Mouse (Mus musculus) B cell, adult 67 days (primary cell): ENCODE measurements around the gene Pym1. TPM values are rescaled to one million over a fixed set of nuclear protein-coding genes. Genes with fewer than 3 reads are reported as not detected.

ENCODE experiments used
- total RNA-seq, 2 experiments: library from RNA; stranded (reverse); gene quantifications; 4 replicates each; pipeline ENCODE4 v1.2.4; 2023

Gene Pym1
- 10 to 100 TPM; 46.2 to 59.0 TPM for total RNA-seq

GRCm38 (mm10) chr10:128747646-128748251 lies at the start of gene Pym1:
TSS of gene Pym1 (plus strand) at chr10:128747889.

GRCm38 (mm10) chr10:128703895-128704294 lies 43.8 kb upstream of the Pym1 start, which contains the start of gene Pmel:
TSS of gene Pmel (plus strand) at chr10:128704195.

GRCm38 (mm10) chr10:128704491-128705316 lies 43.0 kb upstream of the Pym1 start, which contains the start of gene Cdk2:
TSS of gene Cdk2 (minus strand) at chr10:128705031.

GRCm38 (mm10) chr10:128744680-128745601 lies 2.7 kb upstream of the Pym1 start, which contains the start of gene Dgka:
TSS of gene Dgka (minus strand) at chr10:128744855.

GRCm38 (mm10) chr10:128790398-128791124 lies 42.9 kb downstream of the Pym1 start, which contains the start of gene Mmp19:
TSS of gene Mmp19 (plus strand) at chr10:128790910.

GRCm38 (mm10) chr10:128803771-128804270 lies 56.1 kb downstream of the Pym1 start, which contains the start of gene Dnajc14:
TSS of gene Dnajc14 (plus strand) at chr10:128804062.

GRCm38 (mm10) chr10:128804271-128805091 lies 56.8 kb downstream of the Pym1 start, which contains the start of gene Tmem198b:
TSS of gene Tmem198b (minus strand) at chr10:128804370.

Other genes with a start within 250 kb of the Pym1 start
- 1 to 10 TPM in 1 of 2 experiments, not detected in 1; 1.0 TPM for gene Myl6b, start 249.2 kb upstream of the Pym1 start, total RNA-seq
- 100 to 1,000 TPM; 256 to 263 TPM for gene Esyt1, start 222.0 kb upstream of the Pym1 start, total RNA-seq
- gene Zc3h10, start 200.1 kb upstream of the Pym1 start, total RNA-seq, result 10 to 100 TPM; 64.2 to 67.6 TPM
- gene Rpl41, start 198.6 kb upstream of the Pym1 start, total RNA-seq, result 1,000 to 10,000 TPM; 3,633 to 3,680 TPM
- gene Pa2g4, start 181.9 kb upstream of the Pym1 start, total RNA-seq, result 10 to 100 TPM; 83.0 to 90.6 TPM
- gene Erbb3, start 158.2 kb upstream of the Pym1 start, total RNA-seq, result 1 to 10 TPM; 1.2 to 1.3 TPM
- 1,000 to 10,000 TPM; 1,119 to 1,137 TPM for gene Rps26, start 121.1 kb upstream of the Pym1 start, total RNA-seq
- under 1 TPM in 1 of 2 experiments, not detected in 1; 0.32 TPM for gene Ikzf4, start 101.9 kb upstream of the Pym1 start, total RNA-seq
- gene Suox, start 73.8 kb upstream of the Pym1 start, total RNA-seq, result 10 to 100 TPM in 1 of 2 experiments, 1 to 10 TPM in 1; 8.6 to 10.1 TPM
- 10 to 100 TPM; 71.4 to 72.8 TPM for gene Rab5b, start 51.6 kb upstream of the Pym1 start, total RNA-seq
- 1 to 10 TPM in 1 of 2 experiments, under 1 TPM in 1; 0.87 to 1.2 TPM for gene Pmel, start 43.7 kb upstream of the Pym1 start, total RNA-seq
- gene Cdk2, start 42.9 kb upstream of the Pym1 start, total RNA-seq, result 10 to 100 TPM; 56.7 to 61.7 TPM
- 100 to 1,000 TPM; 188 to 201 TPM for gene Dgka, start 3.0 kb upstream of the Pym1 start, total RNA-seq
- gene Mmp19, start 43.0 kb downstream of the Pym1 start, total RNA-seq, result not detected
- gene Dnajc14, start 56.2 kb downstream of the Pym1 start, total RNA-seq, result 10 to 100 TPM; 70.8 to 83.4 TPM
- gene Tmem198b, start 56.5 kb downstream of the Pym1 start, total RNA-seq, result 10 to 100 TPM; 18.4 to 18.7 TPM
- gene Sarnp, start 69.4 kb downstream of the Pym1 start, total RNA-seq, result 10 to 100 TPM; 55.1 to 57.0 TPM
- 10 to 100 TPM; 21.2 to 25.7 TPM for gene Ormdl2, start 73.8 kb downstream of the Pym1 start, total RNA-seq
- gene Gdf11, start 143.8 kb downstream of the Pym1 start, total RNA-seq, result 10 to 100 TPM; 53.2 to 61.2 TPM
- gene Cd63, start 153.1 kb downstream of the Pym1 start, total RNA-seq, result 1 to 10 TPM; 1.2 to 1.7 TPM
- 1 to 10 TPM; 6.5 to 8.2 TPM for gene Rdh5, start 175.0 kb downstream of the Pym1 start, total RNA-seq
- 10 to 100 TPM; 67.9 to 70.9 TPM for gene Bloc1s1, start 176.1 kb downstream of the Pym1 start, total RNA-seq
- under 1 TPM in 1 of 2 experiments, not detected in 1; 0.26 TPM for gene Itga7, start 185.9 kb downstream of the Pym1 start, total RNA-seq
- gene Mettl7b, start 213.1 kb downstream of the Pym1 start, total RNA-seq, result not detected
- gene Olfr9, start 241.5 kb downstream of the Pym1 start, total RNA-seq, result not detected